Mouse (Mus musculus): ENCODE results near the gene A230050P20Rik.
"Not testable (repeated sequence)": the region's sequence is repeated elsewhere in the genome, so short reads cannot be mapped to it uniquely, and the experiment has no call there.

DNA sequence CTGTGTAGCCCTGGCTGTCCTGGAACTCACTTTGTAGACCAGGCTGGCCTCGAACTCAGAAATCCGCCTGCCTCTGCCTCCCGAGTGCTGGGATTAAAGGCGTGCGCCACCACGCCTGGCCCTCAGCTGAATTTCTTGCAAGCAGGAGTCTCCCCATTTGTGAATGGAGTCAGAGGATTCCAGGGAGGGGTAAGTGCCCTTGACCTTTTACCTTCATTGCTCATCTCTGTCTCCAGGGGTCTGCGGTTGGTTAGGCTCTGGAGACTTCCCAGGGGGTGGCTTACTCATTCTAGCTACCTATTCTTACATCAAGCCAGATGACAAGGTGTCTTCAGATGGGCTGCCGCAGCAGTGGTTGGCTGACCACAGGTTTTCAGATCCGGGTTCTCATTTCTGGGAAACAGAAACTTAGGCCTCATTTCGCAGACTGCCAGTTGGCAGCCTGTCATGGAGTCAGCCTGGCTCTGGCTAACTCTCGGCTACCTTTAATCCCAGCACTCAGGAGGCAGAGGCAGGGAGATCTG is 32.9 kb upstream of the A230050P20Rik start:
- TF ChIP-seq CTCF (IDR thresholded peaks at IDR 0.05; ENCODE audit: control insufficient read depth, insufficient read depth, insufficient read length); MYOD1 (IDR thresholded peaks at IDR 0.05; ENCODE audit: control insufficient read depth, insufficient read length, low read depth); USF1 (IDR thresholded peaks at IDR 0.05; ENCODE audit: low read depth); MAX (IDR thresholded peaks at IDR 0.05): not testable (repeated sequence)

Measured in C2C12 (cell line).